Mouse (Mus musculus) neural tube, embryonic 15.5 days (tissue): ENCODE data around the gene S100a7a. TPM values are rescaled to one million over a fixed set of nuclear protein-coding genes. Genes with fewer than 3 reads are reported as not detected.

Source experiments
- ATAC-seq: fragments of 200-750 bp; cut with Nextera tagmentation; 2 replicates; pipeline ENCODE4 v1.8.0; 2017; ENCODE audit warnings: mild to moderate bottlenecking, moderate TSS enrichment, moderate library complexity; ENCODE audit not compliant: low FRiP score
- H3K27ac ChIP-seq: fragments of 300-500 bp; sonication (generic); replicated peaks from 2 replicates; pipeline ENCODE4 v1.5.1; 2015; ENCODE audit warnings: mild to moderate bottlenecking, inconsistent platforms
- H3K27me3 ChIP-seq: fragments of 300-500 bp; sonication (generic); replicated peaks from 2 replicates; pipeline ENCODE4 v1.6.1; 2015; ENCODE audit warnings: inconsistent platforms
- H3K36me3 ChIP-seq: fragments of 300-500 bp; sonication (generic); 2 replicates; pipeline ENCODE4 v1.6.1; 2015; ENCODE audit warnings: inconsistent platforms
- H3K4me1 ChIP-seq: fragments of 300-500 bp; sonication (generic); 2 replicates; pipeline ENCODE4 v1.6.1; 2015; ENCODE audit warnings: inconsistent platforms
- H3K4me2 ChIP-seq: fragments of 300-500 bp; sonication (generic); 2 replicates; pipeline ENCODE4 v1.6.1; 2015; ENCODE audit warnings: inconsistent platforms, mild to moderate bottlenecking, moderate library complexity
- H3K4me3 ChIP-seq: fragments of 300-500 bp; sonication (generic); replicated peaks from 2 replicates; pipeline ENCODE4 v1.5.1; 2015; ENCODE audit warnings: mild to moderate bottlenecking, inconsistent platforms
- H3K9ac ChIP-seq: fragments of 300-500 bp; sonication (generic); replicated peaks from 2 replicates; pipeline ENCODE4 v1.6.1; 2015; ENCODE audit warnings: mild to moderate bottlenecking, inconsistent platforms
- H3K9me3 ChIP-seq: fragments of 300-500 bp; sonication (generic); replicated peaks from 2 replicates; pipeline ENCODE4 v1.6.1; 2016; ENCODE audit warnings: inconsistent platforms
- WGBS: fragments of 180-500 bp; shearing (Covaris S2); methylation state at CpG from one replicate; pipeline ENCODE4 v1.1.7; 2015; ENCODE audit warnings: mixed read lengths; 5-methylcytosine and 5-hydroxymethylcytosine counted together
- polyA plus RNA-seq: library from polyadenylated mRNA; unstranded; fragments of >200 nt; fragmentation: Nextera tagmentation; extraction: Ambion mirVana; gene quantifications from 2 replicates; pipeline ENCODE4 v1.2.1, GENCODE M21; 2015

S100a7a gene
- polyA plus RNA-seq, 1 experiment from 2014 or later: not detected

GRCm38 (mm10) chr3:90629298-90629697 is 24.5 kb upstream of the S100a7a start:
- 85% methylated on average over 2 of the region's 2 CpGs for WGBS

GRCm38 (mm10) chr3:90631984-90632383 is 21.8 kb upstream of the S100a7a start:
- Histone ChIP-seq H3K4me1 (no peaks in the 10 kb centered on the region), H3K4me2 (no peak overlapping the region), H3K4me3 (no peak overlapping the region), H3K27ac (no peak overlapping the region), H3K27me3 (no peaks in the 10 kb centered on the region), H3K9me3 (no peaks in the 10 kb centered on the region), H3K9ac (no peak overlapping the region), H3K36me3 (no peaks in the 10 kb centered on the region)
- WGBS: 78% methylated on average over 2 of the region's 2 CpGs
- ATAC-seq: no peak

More at GRCm38 (mm10) chr3:90629298-90629697, 24.5 kb upstream of the S100a7a start:
- H3K4me1 ChIP-seq: no peaks in the 10 kb centered on the region; the same call in 1 of the 2 replicates
- no peak overlapping the region for H3K9ac ChIP-seq
- H3K27me3 ChIP-seq: no peaks in the 10 kb centered on the region
- H3K4me2 ChIP-seq: no peak overlapping the region
- H3K9me3 ChIP-seq: no peaks in the 10 kb centered on the region
- no peak for ATAC-seq
- no peak overlapping the region for H3K27ac ChIP-seq
- no peaks in the 10 kb centered on the region for H3K36me3 ChIP-seq
- no peak overlapping the region for H3K4me3 ChIP-seq

- H3K27me3 ChIP-seq: no peaks in the 10 kb centered on the region
- H3K4me1 ChIP-seq: no peaks in the 10 kb centered on the region
- H3K4me3 ChIP-seq: no peak overlapping the region
- 62% methylated on average over 1 of the region's 1 CpGs for WGBS
- no peak overlapping the region for H3K9ac ChIP-seq
- no peak overlapping the region for H3K4me2 ChIP-seq
- H3K9me3 ChIP-seq: no peaks in the 10 kb centered on the region
- ATAC-seq: no peak
- H3K27ac ChIP-seq: no peak overlapping the region
- H3K36me3 ChIP-seq: no peaks in the 10 kb centered on the region
These were observed 15.1 kb upstream of the S100a7a start for GRCm38 (mm10) chr3:90638511-90639275.

GRCm38 (mm10) chr3:90639511-90640154 is 14.2 kb upstream of the S100a7a start:
- no peak for ATAC-seq
- no peak overlapping the region for H3K4me2 ChIP-seq
- 52% methylated on average over 7 of the region's 7 CpGs for WGBS
- no peaks in the 10 kb centered on the region for H3K27me3 ChIP-seq
- no peak overlapping the region for H3K4me3 ChIP-seq
- no peaks in the 10 kb centered on the region for H3K4me1 ChIP-seq
- H3K27ac ChIP-seq: no peak overlapping the region
- no peaks in the 10 kb centered on the region for H3K9me3 ChIP-seq
- H3K9ac ChIP-seq: no peak overlapping the region
- H3K36me3 ChIP-seq: no peaks in the 10 kb centered on the region

GRCm38 (mm10) chr3:90640981-90641380 is 12.8 kb upstream of the S100a7a start:
- ATAC-seq: no peak
- 87% methylated on average over 7 of the region's 7 CpGs for WGBS
- Histone ChIP-seq H3K27ac (no peak overlapping the region), H3K4me2 (no peak overlapping the region), H3K4me3 (no peak overlapping the region), H3K9me3 (no peaks in the 10 kb centered on the region), H3K4me1 (no peaks in the 10 kb centered on the region), H3K36me3 (no peaks in the 10 kb centered on the region), H3K27me3 (no peaks in the 10 kb centered on the region), H3K9ac (no peak overlapping the region)

- Histone ChIP-seq H3K36me3 (no peaks in the 10 kb centered on the region), H3K4me2 (no peak overlapping the region), H3K9ac (no peak overlapping the region), H3K27ac (no peak overlapping the region), H3K9me3 (no peaks in the 10 kb centered on the region), H3K4me3 (no peak overlapping the region), H3K27me3 (no peaks in the 10 kb centered on the region), H3K4me1 (no peaks in the 10 kb centered on the region)
- 53% methylated on average over 3 of the region's 3 CpGs for whole genome bisulfite sequencing
- no peak for ATAC-seq
These were observed 9.6 kb upstream of the S100a7a start for GRCm38 (mm10) chr3:90644220-90644619.

- no peaks in the 10 kb centered on the region for H3K27me3 ChIP-seq
- no peak overlapping the region for H3K27ac ChIP-seq
- no peaks in the 10 kb centered on the region for H3K9me3 ChIP-seq
- no peaks in the 10 kb centered on the region for H3K36me3 ChIP-seq
- no peak for ATAC-seq
- no peak overlapping the region for H3K4me3 ChIP-seq
- 87% methylated on average over 1 of the region's 1 CpGs for WGBS
- H3K4me2 ChIP-seq: no peak overlapping the region
- no peak overlapping the region for H3K9ac ChIP-seq
- H3K4me1 ChIP-seq: no peaks in the 10 kb centered on the region
These were observed 6.5 kb upstream of the S100a7a start for GRCm38 (mm10) chr3:90647291-90647690.

- Histone ChIP-seq H3K4me1 (no peaks in the 10 kb centered on the region), H3K36me3 (no peaks in the 10 kb centered on the region), H3K27me3 (0 out of 2 replicates have a peak, but pooled peaks cover 5% of the 10 kb centered on the region), H3K9ac (no peak overlapping the region), H3K9me3 (no peaks in the 10 kb centered on the region), H3K27ac (no peak overlapping the region), H3K4me3 (no peak overlapping the region), H3K4me2 (no peak overlapping the region)
- ATAC-seq: no peak
These were observed 4.8 kb upstream of the S100a7a start for GRCm38 (mm10) chr3:90648981-90649380.

GRCm38 (mm10) chr3:90649832-90650231 is 4.0 kb upstream of the S100a7a start:
- H3K9me3 ChIP-seq: no peaks in the 10 kb centered on the region
- no peak overlapping the region for H3K27ac ChIP-seq
- no peak overlapping the region for H3K9ac ChIP-seq
- H3K27me3 ChIP-seq: 0 out of 2 replicates have a peak, but pooled peaks cover 5% of the 10 kb centered on the region
- ATAC-seq: no peak
- 97% methylated on average over 2 of the region's 2 CpGs for WGBS
- H3K4me2 ChIP-seq: no peak overlapping the region
- H3K36me3 ChIP-seq: no peaks in the 10 kb centered on the region
- no peak overlapping the region for H3K4me3 ChIP-seq
- no peaks in the 10 kb centered on the region for H3K4me1 ChIP-seq

- Histone ChIP-seq H3K27ac (no peak overlapping the region), H3K4me1 (no peaks in the 10 kb centered on the region), H3K4me3 (no peak overlapping the region), H3K9me3 (no peaks in the 10 kb centered on the region), H3K27me3 (0 out of 2 replicates have a peak, but pooled peaks cover 5% of the 10 kb centered on the region), H3K4me2 (no peak overlapping the region), H3K36me3 (no peaks in the 10 kb centered on the region), H3K9ac (no peak overlapping the region)
- WGBS: 39% methylated on average over 5 of the region's 5 CpGs
- ATAC-seq: peak; percentile 88
These were observed 824 bp upstream of the S100a7a start for GRCm38 (mm10) chr3:90652878-90653508.

- no peaks in the 10 kb centered on the region for H3K4me1 ChIP-seq
- no peaks in the 10 kb centered on the region for H3K9me3 ChIP-seq
- no peak for ATAC-seq
- no peaks in the 10 kb centered on the region for H3K36me3 ChIP-seq
- WGBS: 80% methylated on average over 4 of the region's 4 CpGs
- no peak overlapping the region for H3K9ac ChIP-seq
- no peak overlapping the region for H3K27ac ChIP-seq
- no peak overlapping the region for H3K4me2 ChIP-seq
- 0 out of 2 replicates have a peak, but pooled peaks cover 5% of the 10 kb centered on the region for H3K27me3 ChIP-seq
- no peak overlapping the region for H3K4me3 ChIP-seq
These were observed 3.6 kb downstream of the S100a7a start for GRCm38 (mm10) chr3:90657405-90657804.
